In genomic region chr1:89763912-89764311, GRCm38 (mm10) we compare ENCODE assay signal across 9 mouse cellular contexts.
A peak's percentile ranks its signal among the peaks of the same experiment; 100 is the strongest.
DNase-seq lines count a peak whose midpoint lies in the region; ATAC-seq and TF ChIP-seq lines count a peak whose summit lies in the region.
"Had no signal": no experiment of that assay in that cellular context is flagged by ENCODE, and none has a peak within 500 bp of the region (broad histone marks: within the 10 kb centered on the region; RNA-seq: fewer than 3 reads in every experiment).

No protein-coding gene starts in this region.

- peak; percentile 65 for DNase-seq in midbrain, embryonic 10.5 days (ENCODE audit: low spot score)
- peak; percentile 84 for DNase-seq in embryonic facial prominence, embryonic 14.5 days (ENCODE audit: low spot score)
- peak; percentile 33 for DNase-seq in retina, postnatal 1 day
- DNase-seq in testis, postnatal 10 days (ENCODE audit: low spot score), result no peak
- DNase-seq in thymus, adult 2 months, result no peak
- DNase-seq: adrenal gland, postnatal 25 days; cerebellum, postnatal 25 days had no signal

- no peaks in the 10 kb centered on the region for H3K27me3 ChIP-seq in midbrain, embryonic 10.5 days (ENCODE audit: low read depth, poor library complexity, severe bottlenecking)
- no peaks in the 10 kb centered on the region for H3K27me3 ChIP-seq in midbrain, embryonic 16.5 days (ENCODE audit: control insufficient read depth, insufficient read depth, low read depth, low read length)
- H3K27me3 ChIP-seq in embryonic facial prominence, embryonic 14.5 days (replicated peaks; ENCODE audit: control insufficient read depth, insufficient read depth, low read length), result no peaks in the 10 kb centered on the region
- no peaks in the 10 kb centered on the region for H3K27me3 ChIP-seq in limb, embryonic 12.5 days
- no peaks in the 10 kb centered on the region for H3K27me3 ChIP-seq in thymus, adult 2 months (ENCODE audit: control insufficient read depth, insufficient read depth, low read length)

- no peak for ATAC-seq in midbrain, embryonic 16.5 days
- ATAC-seq in embryonic facial prominence, embryonic 14.5 days (ENCODE audit: low read depth), result peak; percentile 80
- peak; percentile 71; the same call in 1 of the 2 replicates for ATAC-seq in limb, embryonic 12.5 days (ENCODE audit: insufficient number of reproducible peaks, insufficient read depth, low FRiP score, low TSS enrichment, low read depth)

- 16% methylated on average over 3 of the region's 3 CpGs for WGBS in midbrain, embryonic 10.5 days
- 22% methylated on average over 3 of the region's 3 CpGs for WGBS in midbrain, embryonic 16.5 days
- 17% methylated on average over 3 of the region's 3 CpGs for WGBS in embryonic facial prominence, embryonic 14.5 days
- 12% methylated on average over 3 of the region's 3 CpGs for WGBS in limb, embryonic 12.5 days
- 89% methylated on average over 3 of the region's 3 CpGs for WGBS in thymus, adult 2 months

- peaks cover 42% of the 10 kb centered on the region for H3K4me1 ChIP-seq in midbrain, embryonic 10.5 days
- peaks cover 21% of the 10 kb centered on the region for H3K4me1 ChIP-seq in midbrain, embryonic 16.5 days (ENCODE audit: control insufficient read depth, insufficient read depth, low read length)
- peaks cover 20% of the 10 kb centered on the region for H3K4me1 ChIP-seq in embryonic facial prominence, embryonic 14.5 days (ENCODE audit: control insufficient read depth, insufficient read depth, low read length)
- H3K4me1 ChIP-seq in limb, embryonic 12.5 days (replicated peaks), result peaks cover 18% of the 10 kb centered on the region
- no peaks in the 10 kb centered on the region for H3K4me1 ChIP-seq in thymus, adult 2 months (replicated peaks; ENCODE audit: control insufficient read depth, insufficient read depth, low read length)

- H3K27ac ChIP-seq in midbrain, embryonic 10.5 days (replicated peaks), result peak overlapping the region; percentile 17; the same call in 1 of the 2 replicates
- H3K27ac ChIP-seq in midbrain, embryonic 16.5 days (ENCODE audit: low read length), result no peak overlapping the region
- H3K27ac ChIP-seq in embryonic facial prominence, embryonic 14.5 days (replicated peaks; ENCODE audit: low read depth, low read length), result no peak overlapping the region
- H3K27ac ChIP-seq in limb, embryonic 12.5 days, result no peak overlapping the region
- H3K27ac ChIP-seq in thymus, adult 2 months (ENCODE audit: control insufficient read depth, insufficient read depth, low read length), result no peak overlapping the region

- TF ChIP-seq POLR2A in thymus, adult 2 months (IDR thresholded peaks at IDR 0.05; ENCODE audit: control insufficient read depth, extremely low read depth, insufficient read depth, low read length, poor library complexity), result no peak

- no peaks in the 10 kb centered on the region for H3K9me3 ChIP-seq in midbrain, embryonic 10.5 days (replicated peaks)
- no peaks in the 10 kb centered on the region for H3K9me3 ChIP-seq in midbrain, embryonic 16.5 days (replicated peaks; ENCODE audit: control insufficient read depth, low read length, poor library complexity, severe bottlenecking)
- H3K9me3 ChIP-seq in embryonic facial prominence, embryonic 14.5 days (ENCODE audit: control insufficient read depth, low read length), result no peaks in the 10 kb centered on the region
- no peaks in the 10 kb centered on the region for H3K9me3 ChIP-seq in limb, embryonic 12.5 days

- no peak overlapping the region for H3K4me3 ChIP-seq in midbrain, embryonic 10.5 days
- no peak overlapping the region for H3K4me3 ChIP-seq in midbrain, embryonic 16.5 days (ENCODE audit: low read depth, low read length)
- no peak overlapping the region for H3K4me3 ChIP-seq in embryonic facial prominence, embryonic 14.5 days (ENCODE audit: low read depth, low read length)
- H3K4me3 ChIP-seq in limb, embryonic 12.5 days (replicated peaks), result no peak overlapping the region
- H3K4me3 ChIP-seq in thymus, adult 2 months (ENCODE audit: control insufficient read depth, insufficient read depth, low read length), result no peak overlapping the region

- no peak overlapping the region for H3K9ac ChIP-seq in midbrain, embryonic 16.5 days (ENCODE audit: low read depth, low read length)
- H3K9ac ChIP-seq in embryonic facial prominence, embryonic 14.5 days (ENCODE audit: low read depth, low read length), result no peak overlapping the region
- H3K9ac ChIP-seq in limb, embryonic 12.5 days (replicated peaks), result no peak overlapping the region

- no peak for TF ChIP-seq CTCF in thymus, adult 2 months (IDR thresholded peaks at IDR 0.05; ENCODE audit: borderline replicate concordance, control insufficient read depth, extremely low read depth, insufficient read depth, low read length, poor library complexity)

- H3K4me2 ChIP-seq in midbrain, embryonic 16.5 days (ENCODE audit: low read length), result no peak overlapping the region
- H3K4me2 ChIP-seq in embryonic facial prominence, embryonic 14.5 days (ENCODE audit: low read depth, low read length), result no peak overlapping the region
- H3K4me2 ChIP-seq in limb, embryonic 12.5 days, result no peak overlapping the region

- H3K36me3 ChIP-seq in midbrain, embryonic 10.5 days, result peaks cover 18% of the 10 kb centered on the region
- 0 out of 2 replicates have a peak, but pooled peaks cover 3% of the 10 kb centered on the region for H3K36me3 ChIP-seq in midbrain, embryonic 16.5 days (ENCODE audit: control insufficient read depth, insufficient read depth, low read length)
- H3K36me3 ChIP-seq in embryonic facial prominence, embryonic 14.5 days (ENCODE audit: control insufficient read depth, insufficient read depth, low read length), result no peaks in the 10 kb centered on the region
- 0 out of 2 replicates have a peak, but pooled peaks cover 10% of the 10 kb centered on the region for H3K36me3 ChIP-seq in limb, embryonic 12.5 days
- no peaks in the 10 kb centered on the region for H3K36me3 ChIP-seq in thymus, adult 2 months (ENCODE audit: control insufficient read depth, insufficient read depth, low read length)

Comparison
In these comparisons a context has a peak if more than half of its experiments do, and no peak if none do; other contexts are left out.
1. DNase-seq: peak in midbrain, embryonic 10.5 days (single experiment), embryonic facial prominence, embryonic 14.5 days (single experiment) and retina, postnatal 1 day (single experiment); none in testis, postnatal 10 days (single experiment) and thymus, adult 2 months (single experiment).